Mouse (Mus musculus): ENCODE measurements around the gene Cmklr1.

DNA sequence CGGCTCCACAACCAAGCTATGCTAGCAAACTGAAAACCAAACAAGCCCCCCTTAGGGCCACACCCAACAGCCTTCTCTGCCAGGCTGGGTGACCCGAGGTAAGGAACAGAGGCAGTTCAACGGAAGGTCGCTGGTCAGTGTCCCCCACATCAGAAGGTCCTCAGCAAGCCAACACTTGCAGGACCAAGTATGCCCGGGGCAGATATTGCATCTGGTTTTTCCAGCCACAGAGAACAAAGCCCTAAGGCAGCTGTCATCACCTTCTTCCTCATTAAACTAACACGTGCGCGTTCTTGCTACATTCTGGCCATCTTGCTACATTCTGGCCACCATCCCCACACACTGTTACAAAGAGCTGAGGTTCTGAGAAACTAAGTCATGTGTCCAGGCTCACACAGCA is 23.9 kb downstream of the Cmklr1 start:
- TF ChIP-seq POLR2A (IDR thresholded peaks at IDR 0.05; ENCODE audit: borderline replicate concordance, low read depth, low read length) (no peak), CTCF (IDR thresholded peaks at IDR 0.05; ENCODE audit: low read depth, low read length) (no peak)

Data from bone marrow macrophage, adult 2 months (primary cell).